In genomic region chr17:40808071-40808470, GRCm38 (mm10) we compare ENCODE assay signal across 26 mouse cellular contexts. TPM values are rescaled to one million over a fixed set of nuclear protein-coding genes. Genes with fewer than 3 reads are reported as not detected.
DNase-seq lines count a peak whose midpoint lies in the region; ATAC-seq and TF ChIP-seq lines count a peak whose summit lies in the region.
"Had no signal": no experiment of that assay in that cellular context is flagged by ENCODE, and none has a peak within 500 bp of the region (broad histone marks: within the 10 kb centered on the region; RNA-seq: fewer than 3 reads in every experiment).

No protein-coding gene starts in this region.

- H3K36me3 ChIP-seq in erythroblast, embryonic 14.5 days (ENCODE audit: control insufficient read depth), result peaks cover 11% of the 10 kb centered on the region
- H3K36me3 ChIP-seq in liver, embryonic 14.5 days (replicated peaks; ENCODE audit: control insufficient read depth, insufficient read depth, low read depth), result peaks cover 2% of the 10 kb centered on the region; the same call in 1 of the 2 replicates
- no peaks in the 10 kb centered on the region for H3K36me3 ChIP-seq in intestine, embryonic 16.5 days (ENCODE audit: control insufficient read depth, insufficient read depth, low read length)
- H3K36me3 ChIP-seq: embryonic facial prominence, embryonic 13.5 days; forebrain, embryonic 15.5 days; heart, embryonic 12.5 days; hindbrain, embryonic 10.5 days had no signal

- peak; percentile 2 for DNase-seq in brain, adult 2 months (ENCODE audit: low read depth, low spot score)
- DNase-seq in liver, embryonic 14.5 days (ENCODE audit: low read depth in 3 of 3, low spot score in 3 of 3), result no peak
- DNase-seq in thymus, postnatal 14 days, result no peak
- DNase-seq in gastrocnemius, adult 8-10 months (ENCODE audit: low spot score in 2 of 2), result no peak
- DNase-seq: adrenal gland, adult 8-10 months; adrenal gland, postnatal 36 days; cerebellum, adult 11 months; cerebellum, adult 8-10 months; cerebellum, postnatal 14 days; gastrocnemius, postnatal 10 days; heart, adult 18-20 months had no signal

- H3K27me3 ChIP-seq in erythroblast, embryonic 14.5 days (ENCODE audit: control insufficient read depth), result no peaks in the 10 kb centered on the region
- no peaks in the 10 kb centered on the region for H3K27me3 ChIP-seq in liver, embryonic 14.5 days (ENCODE audit: control insufficient read depth, insufficient read depth, low read length)
- no peaks in the 10 kb centered on the region for H3K27me3 ChIP-seq in intestine, embryonic 16.5 days (replicated peaks; ENCODE audit: control insufficient read depth, insufficient read depth, low read length)
- H3K27me3 ChIP-seq: embryonic facial prominence, embryonic 13.5 days; forebrain, embryonic 15.5 days; heart, embryonic 12.5 days had no signal

- no peak for ATAC-seq in erythroblast, adult 5-6 weeks (replicated peaks; ENCODE audit: low FRiP score, poor library complexity, severe bottlenecking)
- no peak for ATAC-seq in liver, embryonic 14.5 days (ENCODE audit: insufficient read depth)
- no peak for ATAC-seq in intestine, embryonic 16.5 days
- ATAC-seq: forebrain, embryonic 15.5 days had no signal

- peak overlapping the region; percentile 21 for H3K4me3 ChIP-seq in erythroblast, embryonic 14.5 days (replicated peaks)
- no peak overlapping the region for H3K4me3 ChIP-seq in liver, embryonic 14.5 days (ENCODE audit: insufficient read depth in 1 of 2, low read depth in 2 of 2, low read length in 2 of 2)
- no peak overlapping the region for H3K4me3 ChIP-seq in intestine, embryonic 16.5 days (ENCODE audit: low read length)
- H3K4me3 ChIP-seq: embryonic facial prominence, embryonic 13.5 days; forebrain, embryonic 15.5 days; heart, embryonic 12.5 days; hindbrain, embryonic 10.5 days had no signal

- H3K4me1 ChIP-seq in erythroblast, embryonic 14.5 days (ENCODE audit: control insufficient read depth), result peaks cover 67% of the 10 kb centered on the region
- H3K4me1 ChIP-seq in liver, embryonic 14.5 days (replicated peaks; ENCODE audit: control insufficient read depth in 2 of 2, insufficient read depth in 2 of 2, low read length in 1 of 2), result peaks cover 37% of the 10 kb centered on the region in 2 experiments
- no peaks in the 10 kb centered on the region for H3K4me1 ChIP-seq in intestine, embryonic 16.5 days (ENCODE audit: control insufficient read depth, insufficient read depth, low read length)
- H3K4me1 ChIP-seq: embryonic facial prominence, embryonic 13.5 days; forebrain, embryonic 15.5 days; heart, embryonic 12.5 days; hindbrain, embryonic 10.5 days had no signal

- no peak overlapping the region; the same call in 1 of the 2 replicates for H3K9ac ChIP-seq in liver, embryonic 14.5 days (replicated peaks)
- H3K9ac ChIP-seq in intestine, embryonic 16.5 days (ENCODE audit: low read depth, low read length), result no peak overlapping the region
- H3K9ac ChIP-seq: embryonic facial prominence, embryonic 13.5 days; forebrain, embryonic 15.5 days; heart, embryonic 12.5 days; hindbrain, embryonic 14.5 days had no signal

- H3K4me2 ChIP-seq in liver, embryonic 14.5 days (ENCODE audit: low read depth), result peak overlapping the region; percentile 83
- no peak overlapping the region for H3K4me2 ChIP-seq in intestine, embryonic 16.5 days (ENCODE audit: low read depth, low read length)
- H3K4me2 ChIP-seq: embryonic facial prominence, embryonic 13.5 days; forebrain, embryonic 15.5 days; heart, embryonic 12.5 days; hindbrain, embryonic 14.5 days had no signal

- TF ChIP-seq EP300 in liver, embryonic 14.5 days (IDR thresholded peaks at IDR 0.05; ENCODE audit: low read depth), result no peak

- H3K9me3 ChIP-seq in erythroblast, embryonic 14.5 days (ENCODE audit: control insufficient read depth, low read length), result no peaks in the 10 kb centered on the region
- H3K9me3 ChIP-seq in liver, embryonic 14.5 days (ENCODE audit: control insufficient read depth, low read length), result no peaks in the 10 kb centered on the region
- H3K9me3 ChIP-seq in intestine, embryonic 16.5 days (ENCODE audit: control insufficient read depth, low read length), result no peaks in the 10 kb centered on the region
- H3K9me3 ChIP-seq: embryonic facial prominence, embryonic 13.5 days; forebrain, embryonic 15.5 days; heart, embryonic 12.5 days; hindbrain, embryonic 10.5 days had no signal

- H3K27ac ChIP-seq in liver, embryonic 14.5 days, result peak overlapping the region; percentile 72
- no peak overlapping the region for H3K27ac ChIP-seq in intestine, embryonic 16.5 days (ENCODE audit: low read length)
- H3K27ac ChIP-seq: embryonic facial prominence, embryonic 13.5 days; forebrain, embryonic 15.5 days; hindbrain, embryonic 10.5 days; hindbrain, embryonic 14.5 days had no signal

- TF ChIP-seq CTCF in liver, embryonic 14.5 days (IDR thresholded peaks at IDR 0.05; ENCODE audit: low read depth), result no peak

RNA-seq across cellular contexts. Expression of gene Crisp2, which starts 1.3 kb away (rescaled TPM):
- polyA plus RNA-seq in erythroblast, embryonic 14.5 days (2012), result not detected in 2 replicates
- total RNA-seq in erythroblast, adult 5-6 weeks (2015; ENCODE audit: low replicate concordance), result 1.0 TPM in 1 of 2 replicates, not detected in the other
- total RNA-seq in erythroblast, adult 5-6 weeks (2017; ENCODE audit: low replicate concordance), result 3.7 and 5.9 TPM in 2 replicates
- polyA plus RNA-seq in liver, embryonic 14.5 days (2012; rRNA removed), result 0.11 and 0.22 TPM in 2 replicates
- polyA plus RNA-seq in liver, embryonic 14.5 days (2014; fragmentation: Nextera tagmentation; extraction: Ambion mirVana), result 0.29 and 0.43 TPM in 2 replicates
- 0.10 TPM in 1 of 2 replicates, not detected in the other for polyA plus RNA-seq in intestine, embryonic 16.5 days (2015; fragmentation: Nextera tagmentation; extraction: Ambion mirVana)
- not detected for total RNA-seq in gastrocnemius, adult 8-10 months (2022)
- total RNA-seq: adrenal gland, adult 8-10 months; gastrocnemius, postnatal 10 days; gastrocnemius, postnatal 4 days; heart, adult 18-20 months; heart, postnatal 25 days had no signal
- polyA plus RNA-seq: brain, embryonic 14.5 days; C2C12; cortical plate, adult 2 months; embryonic facial prominence, embryonic 13.5 days; forebrain, embryonic 11.5 days; forebrain, embryonic 15.5 days; heart, embryonic 12.5 days; heart, embryonic 16.5 days; hindbrain, embryonic 10.5 days; hindbrain, embryonic 14.5 days had no signal

RNA-seq across cellular contexts. Expression of gene Rhag, which starts 2.9 kb away (rescaled TPM):
- 6.6 and 13.1 TPM in 2 replicates for polyA plus RNA-seq in erythroblast, embryonic 14.5 days (2012)
- total RNA-seq in erythroblast, adult 5-6 weeks (2015; ENCODE audit: low replicate concordance), result 918 and 923 TPM in 2 replicates
- 744 and 814 TPM in 2 replicates for total RNA-seq in erythroblast, adult 5-6 weeks (2017; ENCODE audit: low replicate concordance)
- polyA plus RNA-seq in liver, embryonic 14.5 days (2012; rRNA removed), result 132 and 143 TPM in 2 replicates
- polyA plus RNA-seq in liver, embryonic 14.5 days (2014; fragmentation: Nextera tagmentation; extraction: Ambion mirVana), result 209 and 210 TPM in 2 replicates
- 1.9 and 4.3 TPM in 2 replicates for polyA plus RNA-seq in intestine, embryonic 16.5 days (2015; fragmentation: Nextera tagmentation; extraction: Ambion mirVana)
- not detected for total RNA-seq in gastrocnemius, adult 8-10 months (2022)
- total RNA-seq: adrenal gland, adult 8-10 months; adrenal gland, postnatal 36 days; heart, adult 18-20 months had no signal
- polyA plus RNA-seq: C2C12; cortical plate, adult 2 months had no signal
